Mouse (Mus musculus) sigmoid colon, adult 10 weeks (tissue): ENCODE data around the gene C8a. TPM values are rescaled to one million over a fixed set of nuclear protein-coding genes. Genes with fewer than 3 reads are reported as not detected.

Source experiments
- polyA plus RNA-seq: library from polyadenylated mRNA; stranded (reverse); fragments of 350-450 nt; fragmentation: Illumina TruSeq; extraction: RNeasy Lipid Tissue Mini Kit (QIAGEN cat#74804); gene quantifications from one replicate; pipeline ENCODE4 v1.2.3, GENCODE M21; 2014; ENCODE audit warnings: low read depth, low replicate concordance

C8a gene
- not detected for polyA plus RNA-seq

DNA sequence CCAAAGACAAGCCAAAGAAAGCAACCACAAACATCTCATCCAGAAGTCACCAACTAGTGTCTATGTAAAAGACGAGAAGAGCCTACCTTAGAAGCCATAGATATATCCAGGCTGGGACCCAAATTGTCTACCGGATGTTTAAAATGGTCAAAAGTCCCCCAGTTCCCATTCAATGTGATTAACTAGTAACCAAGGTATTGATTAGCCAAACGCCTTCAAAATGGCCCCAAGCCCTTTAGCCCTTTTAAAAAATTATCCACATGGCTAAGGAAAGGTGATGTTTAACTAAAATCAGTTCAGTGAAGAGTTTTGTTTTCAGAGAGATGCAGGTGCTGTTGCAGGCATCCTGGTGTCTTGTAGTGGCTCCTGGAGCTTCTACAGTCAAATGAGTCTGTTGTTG is at the start of gene C8a:
TSS of gene C8a (minus strand) at position 76 of the 400 bp plus-strand sequence.

DNA sequence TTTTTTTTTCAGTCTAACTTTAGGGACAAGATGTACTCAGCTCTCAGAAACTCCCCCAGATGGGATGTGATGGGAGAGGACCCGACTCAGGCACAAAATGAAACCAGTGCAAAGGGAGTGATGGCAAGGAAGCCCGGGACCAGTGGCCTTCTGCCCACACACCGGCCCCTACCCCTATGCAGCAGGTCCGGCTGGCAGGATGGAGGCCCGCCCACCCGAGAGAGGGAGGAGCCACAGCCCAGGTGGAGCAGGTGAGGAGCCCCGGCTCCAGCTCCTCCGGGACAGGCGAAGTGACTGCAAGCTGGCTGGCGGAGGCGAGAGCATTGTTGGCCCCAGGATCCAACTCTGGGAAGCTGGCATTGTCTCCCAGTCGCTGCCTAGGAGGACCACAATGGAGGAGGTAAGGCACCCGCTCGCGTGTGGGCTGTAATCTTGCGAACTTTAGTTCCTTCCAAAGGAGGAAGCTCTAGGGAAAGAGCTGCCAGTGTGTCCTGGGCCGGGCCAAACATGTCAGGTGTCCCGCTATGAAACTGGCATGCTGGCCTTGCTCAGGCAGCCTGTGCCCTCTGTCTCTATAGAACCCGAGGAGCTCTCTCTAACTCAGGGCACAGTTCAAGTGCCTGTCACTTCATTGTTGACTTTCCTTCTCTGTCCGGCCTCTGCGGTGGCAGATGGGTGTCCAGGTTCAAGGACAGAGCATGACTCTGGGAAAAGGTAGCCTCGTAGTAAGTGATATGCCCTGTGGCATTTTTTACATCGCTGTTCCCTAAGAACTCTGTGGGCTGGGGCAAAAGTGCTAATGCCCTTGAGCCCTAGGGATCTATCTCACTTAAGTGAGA is 37.3 kb upstream of the C8a start, which contains the start of gene Fyb2:
TSS of gene Fyb2 (plus strand) at position 166 of the 839 bp plus-strand sequence.

DNA sequence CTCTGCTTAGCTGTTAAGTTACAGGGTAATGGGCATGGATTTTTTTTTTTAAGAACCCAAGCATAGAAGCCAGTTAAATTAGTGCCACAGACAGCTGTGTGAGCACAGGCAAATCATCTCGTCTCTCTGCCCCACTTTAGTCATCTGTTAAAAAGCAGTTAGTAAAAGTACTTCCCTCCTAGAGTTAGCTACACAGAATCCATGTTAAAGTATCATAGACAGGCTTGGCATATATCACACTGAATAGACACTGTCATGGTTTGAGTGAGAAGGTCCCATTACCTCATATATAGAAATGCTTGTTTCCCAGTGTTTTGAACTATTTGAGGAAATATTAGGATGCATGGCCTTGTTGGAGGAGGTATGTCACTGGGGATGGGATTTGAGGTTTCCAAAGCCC is 19.2 kb downstream of the C8a start, which contains the start of gene Gm17662:
TSS of gene Gm17662 (plus strand) at position 301 of the 400 bp plus-strand sequence.

DNA sequence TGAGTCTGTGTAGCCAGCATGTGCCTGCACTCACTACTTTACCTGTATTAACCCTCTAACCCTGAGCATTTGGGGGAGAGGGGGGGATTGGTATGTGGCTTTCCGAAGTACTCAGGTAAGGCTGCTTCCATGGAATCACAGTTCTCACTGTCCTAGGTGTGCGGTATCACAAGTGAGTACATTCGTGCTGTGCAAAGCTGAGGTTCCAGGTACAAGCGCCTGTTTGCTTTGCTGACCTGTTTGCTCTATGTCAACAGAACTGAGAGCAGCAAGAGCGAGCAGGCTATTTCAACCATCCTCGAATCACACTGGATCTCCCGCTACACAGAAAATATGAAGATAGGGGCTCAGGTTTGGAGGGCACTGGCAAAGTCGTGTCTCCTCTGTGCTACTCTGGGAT is 110.1 kb downstream of the C8a start, which contains the start of gene C8b:
TSS of gene C8b (plus strand) at position 253 of the 400 bp plus-strand sequence.

Other genes with a start within 250 kb of the C8a start
- not detected for gene C8b, start 110.1 kb downstream of the C8a start, polyA plus RNA-seq
- not detected for gene Gm17662, start 19.1 kb downstream of the C8a start, polyA plus RNA-seq
- gene Fyb2, start 37.1 kb upstream of the C8a start, polyA plus RNA-seq = 3.9 TPM
- 128 TPM for gene Prkaa2, start 233.5 kb upstream of the C8a start, polyA plus RNA-seq